Mouse (Mus musculus) intestine, postnatal 0 days (tissue): ENCODE measurements around the gene Atf5. TPM values are rescaled to one million over a fixed set of nuclear protein-coding genes. Genes with fewer than 3 reads are reported as not detected.

Source experiments
- ATAC-seq: fragments of 200-750 bp; cut with Nextera tagmentation; 2 replicates; pipeline ENCODE4 v1.8.0; 2017; ENCODE audit warnings: mild to moderate bottlenecking, moderate TSS enrichment, moderate library complexity
- H3K27ac ChIP-seq: fragments of 300-500 bp; sonication (generic); 2 replicates; pipeline ENCODE4 v1.5.1; 2014; ENCODE audit warnings: mild to moderate bottlenecking, low read depth, low read length, moderate library complexity
- H3K27me3 ChIP-seq: fragments of 300-500 bp; sonication (generic); replicated peaks from 2 replicates; pipeline ENCODE4 v1.6.1; 2014; ENCODE audit warnings: low read length, mixed read lengths; ENCODE audit not compliant: control insufficient read depth, insufficient read depth
- H3K36me3 ChIP-seq: fragments of 300-500 bp; sonication (generic); 2 replicates; pipeline ENCODE4 v1.6.1; 2014; ENCODE audit warnings: mild to moderate bottlenecking, moderate library complexity; ENCODE audit not compliant: control insufficient read depth, insufficient read depth
- H3K4me1 ChIP-seq: fragments of 300-500 bp; sonication (generic); replicated peaks from 2 replicates; pipeline ENCODE4 v1.6.1; 2014; ENCODE audit warnings: antibody characterized with exemption, low read length, mixed read lengths; ENCODE audit not compliant: control insufficient read depth, insufficient read depth
- H3K4me2 ChIP-seq: fragments of 300-500 bp; sonication (generic); replicated peaks from 2 replicates; pipeline ENCODE4 v1.6.1; 2014; ENCODE audit warnings: low read depth, mild to moderate bottlenecking, moderate library complexity
- H3K4me3 ChIP-seq: fragments of 300-500 bp; sonication (generic); 2 replicates; pipeline ENCODE4 v1.5.1; 2014; ENCODE audit warnings: low read depth, low read length
- H3K9ac ChIP-seq: fragments of 300-500 bp; sonication (generic); 2 replicates; pipeline ENCODE4 v1.6.1; 2014; ENCODE audit warnings: mild to moderate bottlenecking, low read depth, low read length
- H3K9me3 ChIP-seq: fragments of 300-500 bp; sonication (generic); 2 replicates; pipeline ENCODE4 v1.6.1; 2016; ENCODE audit warnings: mixed run types; ENCODE audit not compliant: control insufficient read depth
- CTCF ChIP-seq: sonication (generic); IDR thresholded peaks from 2 replicates; pipeline ENCODE4 v1.5.1; 2016; ENCODE audit warnings: low read depth, mild to moderate bottlenecking, control low read depth, antibody characterized with exemption, moderate library complexity
- WGBS: fragments of 180-500 bp; shearing (Covaris S2); extraction: QIAGEN DNeasy Blood & Tissue Kit; methylation state at CpG from one replicate; pipeline ENCODE4 v1.1.7; 2014; 5-methylcytosine and 5-hydroxymethylcytosine counted together
- polyA plus RNA-seq: library from polyadenylated mRNA; unstranded; fragments of >200 nt; fragmentation: Nextera tagmentation; extraction: Ambion mirVana; gene quantifications from 2 replicates; pipeline ENCODE4 v1.2.1, GENCODE M21; 2015

The Atf5 gene
- polyA plus RNA-seq, 1 experiment from 2014 or later: 6.6 TPM

GRCm38 (mm10) chr7:44846804-44847203, 30.3 kb upstream of the Atf5 start:
- H3K9me3 ChIP-seq: no peaks in the 10 kb centered on the region

DNA sequence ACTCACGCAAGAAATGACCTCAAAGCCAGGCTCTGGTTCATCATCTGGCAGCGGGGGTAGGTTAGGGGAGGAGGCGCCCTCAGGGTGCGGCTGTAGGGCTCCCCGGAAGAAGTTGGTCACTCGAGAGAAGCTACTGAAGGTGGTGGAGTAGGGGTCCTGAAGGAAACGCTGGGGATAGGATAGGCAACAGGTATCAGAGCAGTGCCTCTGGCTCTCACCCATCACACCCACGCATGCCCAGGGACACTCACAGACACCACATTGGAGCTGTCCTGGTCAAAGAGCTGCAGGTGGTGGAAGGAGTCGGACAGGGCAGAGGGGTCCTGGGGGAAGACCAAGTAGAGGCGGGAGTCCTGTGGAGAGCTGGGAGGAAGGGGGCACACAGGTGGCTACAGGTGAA, 28.5 kb upstream of the Atf5 start:
- no peak for TF ChIP-seq CTCF
- Histone ChIP-seq H3K9me3 (no peaks in the 10 kb centered on the region), H3K9ac (no peak overlapping the region), H3K4me2 (no peak overlapping the region), H3K36me3 (peaks cover 70% of the 10 kb centered on the region), H3K27me3 (no peaks in the 10 kb centered on the region), H3K4me1 (no peaks in the 10 kb centered on the region), H3K27ac (no peak overlapping the region), H3K4me3 (no peak overlapping the region)
- 95% methylated on average over 10 of the region's 10 CpGs for WGBS
- ATAC-seq: no peak

More at GRCm38 (mm10) chr7:44846804-44847203, 30.3 kb upstream of the Atf5 start:
- Histone ChIP-seq H3K36me3 (peaks cover 52% of the 10 kb centered on the region), H3K27ac (no peak overlapping the region), H3K4me3 (no peak overlapping the region), H3K4me2 (no peak overlapping the region), H3K4me1 (0 out of 2 replicates have a peak, but pooled peaks cover 3% of the 10 kb centered on the region), H3K27me3 (no peaks in the 10 kb centered on the region), H3K9ac (no peak overlapping the region)
- WGBS: 88% methylated on average over 7 of the region's 7 CpGs
- ATAC-seq: no peak
- TF ChIP-seq CTCF: no peak

- H3K4me2 ChIP-seq: no peak overlapping the region
- TF ChIP-seq CTCF: no peak
- no peaks in the 10 kb centered on the region for H3K27me3 ChIP-seq
- no peak for ATAC-seq
- H3K4me3 ChIP-seq: no peak overlapping the region
- H3K9ac ChIP-seq: no peak overlapping the region
- 0 out of 2 replicates have a peak, but pooled peaks cover 5% of the 10 kb centered on the region for H3K4me1 ChIP-seq
- H3K36me3 ChIP-seq: peaks cover 70% of the 10 kb centered on the region
- H3K27ac ChIP-seq: no peak overlapping the region
- no peaks in the 10 kb centered on the region for H3K9me3 ChIP-seq
- 90% methylated on average over 8 of the region's 8 CpGs for WGBS
Observed at GRCm38 (mm10) chr7:44841825-44842463, 25.5 kb upstream of the Atf5 start.

DNA sequence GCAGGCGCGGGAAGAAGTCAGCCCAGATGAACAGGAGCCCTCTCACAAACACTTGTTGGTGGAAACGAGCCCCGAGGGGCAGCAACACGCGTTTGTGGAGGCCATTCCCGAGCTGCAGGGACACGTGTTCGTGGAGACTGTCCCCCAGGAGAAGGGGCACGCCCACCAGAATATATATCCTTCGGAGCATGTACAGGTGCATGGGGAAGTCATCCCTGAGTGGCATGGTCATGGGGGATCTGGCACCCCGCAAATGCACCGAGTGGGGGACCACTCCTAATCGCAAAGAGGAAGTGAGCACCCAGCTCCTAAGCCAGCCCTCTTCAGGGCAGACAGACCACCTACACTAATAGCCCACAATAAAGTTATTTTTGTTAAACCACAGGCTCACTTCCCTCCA, 24.0 kb upstream of the Atf5 start:
- ATAC-seq: no peak

GRCm38 (mm10) chr7:44839491-44840191, 23.2 kb upstream of the Atf5 start:
- Histone ChIP-seq H3K9ac (peak overlapping the region; percentile 31), H3K4me3 (peak overlapping the region; percentile 28), H3K4me1 (0 out of 2 replicates have a peak, but pooled peaks cover 5% of the 10 kb centered on the region), H3K9me3 (no peaks in the 10 kb centered on the region), H3K27me3 (no peaks in the 10 kb centered on the region), H3K36me3 (peaks cover 47% of the 10 kb centered on the region), H3K27ac (no peak overlapping the region), H3K4me2 (peak overlapping the region; percentile 68)
- no peak for TF ChIP-seq CTCF
- WGBS: 3% methylated on average over 58 of the region's 58 CpGs
- peak; percentile 26 for ATAC-seq

More for the DNA sequence above, 24.0 kb upstream of the Atf5 start:
- peaks cover 55% of the 10 kb centered on the region for H3K36me3 ChIP-seq
- H3K9me3 ChIP-seq: no peaks in the 10 kb centered on the region
- TF ChIP-seq CTCF: no peak
- H3K27ac ChIP-seq: no peak overlapping the region
- no peak overlapping the region for H3K4me2 ChIP-seq
- no peaks in the 10 kb centered on the region for H3K27me3 ChIP-seq
- 52% methylated on average over 14 of the region's 14 CpGs for WGBS
- H3K4me1 ChIP-seq: 0 out of 2 replicates have a peak, but pooled peaks cover 5% of the 10 kb centered on the region
- H3K9ac ChIP-seq: 0 out of 2 replicates have a peak overlapping the region, but pooled peaks have one; percentile 31
- no peak overlapping the region; the same call in 1 of the 2 replicates for H3K4me3 ChIP-seq

DNA sequence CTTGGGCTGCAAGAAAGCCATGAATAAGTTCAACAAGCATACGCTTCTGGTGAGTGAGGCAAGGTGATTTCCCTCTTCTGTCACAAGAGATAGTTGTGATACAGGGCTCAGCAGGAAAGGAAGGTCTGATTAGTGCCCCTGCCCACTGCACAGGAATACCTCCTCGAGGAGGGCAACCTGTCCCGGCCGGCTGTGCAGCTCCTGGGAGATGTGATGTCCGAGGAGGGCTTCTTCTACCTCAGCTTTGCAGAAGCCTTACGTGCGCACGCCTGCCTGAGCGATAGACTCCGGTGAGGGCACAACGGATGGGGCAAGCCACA, 22.7 kb upstream of the Atf5 start:
- no peak for TF ChIP-seq CTCF
- peaks cover 42% of the 10 kb centered on the region for H3K36me3 ChIP-seq
- 0 out of 2 replicates have a peak, but pooled peaks cover 5% of the 10 kb centered on the region for H3K4me1 ChIP-seq
- H3K4me2 ChIP-seq: peak overlapping the region; percentile 68
- no peak overlapping the region for H3K27ac ChIP-seq
- peak overlapping the region; percentile 28; the same call in 1 of the 2 replicates for H3K4me3 ChIP-seq
- no peaks in the 10 kb centered on the region for H3K27me3 ChIP-seq
- H3K9ac ChIP-seq: 0 out of 2 replicates have a peak overlapping the region, but pooled peaks have one; percentile 31
- 33% methylated on average over 11 of the region's 11 CpGs for WGBS
- peak; percentile 31 for ATAC-seq
- no peaks in the 10 kb centered on the region for H3K9me3 ChIP-seq
